Mouse (Mus musculus): ENCODE measurements at regions not wholly inside any gene's neighbourhood (a gene's known extent, or its start where the extent isn't known, plus 50 kb on each side); places are given as distances from the start of the nearest gene placed in this dataset.
"Not testable (repeated sequence)": the region's sequence is repeated elsewhere in the genome, so short reads cannot be mapped to it uniquely, and the experiment has no call there.

DNA sequence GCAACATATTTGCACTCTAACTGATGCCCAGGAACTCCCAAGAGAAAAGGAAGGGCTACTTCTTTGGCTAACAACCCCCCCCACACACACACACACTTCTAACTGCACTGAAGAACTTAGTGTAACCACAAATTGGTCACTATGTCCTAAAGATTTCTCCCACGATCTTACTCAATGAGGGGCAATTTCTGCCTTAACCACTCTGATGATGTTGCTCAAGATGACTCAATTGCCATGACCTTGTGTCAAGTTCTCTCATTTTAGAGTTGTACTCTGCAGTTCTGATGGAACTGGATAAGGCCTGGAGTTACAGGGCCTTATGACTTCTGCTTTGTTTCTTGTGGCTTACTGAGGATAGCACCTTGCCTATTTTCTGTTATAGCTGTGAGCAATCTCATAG, 81.7 kb downstream of the Sem1 start:
- 84% methylated on average over 1 of the region's 1 CpGs for WGBS
- no peak for ATAC-seq (replicated peaks; ENCODE audit: low FRiP score)
- DNase-seq (ENCODE audit: low spot score), result no peak
- no peak overlapping the region for H3K27ac ChIP-seq (ENCODE audit: low read depth, low read length)
- no peaks in the 10 kb centered on the region for H3K36me3 ChIP-seq (ENCODE audit: control insufficient read depth, insufficient read depth, low read length)
- no peak overlapping the region for H3K4me2 ChIP-seq
- no peaks in the 10 kb centered on the region for H3K9me3 ChIP-seq (ENCODE audit: control insufficient read depth, low read length)
- no peak overlapping the region for H3K9ac ChIP-seq (ENCODE audit: low read depth, low read length)
- no peaks in the 10 kb centered on the region for H3K27me3 ChIP-seq (replicated peaks; ENCODE audit: control insufficient read depth, insufficient read depth, low read length)
- H3K4me3 ChIP-seq (ENCODE audit: low read depth, low read length), result no peak overlapping the region
- no peaks in the 10 kb centered on the region for H3K4me1 ChIP-seq (replicated peaks; ENCODE audit: control insufficient read depth, insufficient read depth, low read length)

DNA sequence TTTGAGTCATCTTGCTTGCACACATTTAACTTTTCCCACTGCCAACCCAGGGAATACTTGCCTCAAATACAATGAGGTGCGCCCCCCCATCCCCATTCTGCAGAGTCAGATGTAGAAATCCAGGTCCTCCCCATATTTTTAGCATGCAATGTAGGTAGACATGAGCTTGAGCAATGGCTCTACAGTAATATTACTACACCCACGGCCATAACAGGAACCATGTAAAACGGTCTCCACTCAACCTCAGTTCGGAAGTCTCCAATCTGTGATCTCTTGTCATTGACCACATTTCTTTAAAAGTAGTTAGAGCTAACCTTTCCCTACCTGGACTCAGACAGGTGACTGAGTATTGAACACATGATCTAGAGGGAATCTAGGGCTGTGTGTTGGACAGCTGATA, 82.1 kb downstream of the Sem1 start:
- WGBS, result 85% methylated on average over 4 of the region's 4 CpGs
- ATAC-seq (replicated peaks; ENCODE audit: low FRiP score), result no peak
- Histone ChIP-seq H3K4me1 (replicated peaks; ENCODE audit: control insufficient read depth, insufficient read depth, low read length) (no peaks in the 10 kb centered on the region), H3K9ac (ENCODE audit: low read depth, low read length) (no peak overlapping the region), H3K27me3 (replicated peaks; ENCODE audit: control insufficient read depth, insufficient read depth, low read length) (no peaks in the 10 kb centered on the region), H3K4me2 (no peak overlapping the region), H3K9me3 (ENCODE audit: control insufficient read depth, low read length) (no peaks in the 10 kb centered on the region), H3K36me3 (ENCODE audit: control insufficient read depth, insufficient read depth, low read length) (no peaks in the 10 kb centered on the region), H3K27ac (ENCODE audit: low read depth, low read length) (no peak overlapping the region), H3K4me3 (ENCODE audit: low read depth, low read length) (no peak overlapping the region)
- DNase-seq (ENCODE audit: low spot score), result no peak

DNA sequence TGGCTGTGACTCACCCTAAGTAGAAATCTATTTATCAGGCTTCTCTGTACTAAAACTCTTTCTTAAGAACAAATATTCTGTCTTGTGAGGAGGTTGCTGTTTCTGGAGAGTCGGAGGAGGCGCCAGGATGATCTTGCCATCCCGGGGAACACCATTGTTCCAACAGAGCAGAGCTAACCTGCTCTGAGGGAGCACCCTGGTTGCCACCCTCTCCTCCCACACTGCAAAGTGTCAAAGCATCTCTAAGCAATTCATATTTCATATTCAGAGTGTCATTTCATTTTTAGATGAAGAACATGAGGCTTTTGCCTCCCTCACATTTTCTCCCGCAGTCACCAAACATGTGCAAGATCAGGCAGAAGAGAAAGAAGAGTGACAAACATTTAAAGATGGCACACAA, 90.3 kb downstream of the Sem1 start:
- Histone ChIP-seq H3K4me3 (ENCODE audit: low read depth, low read length) (no peak overlapping the region), H3K9me3 (ENCODE audit: control insufficient read depth, low read length) (no peaks in the 10 kb centered on the region), H3K4me2 (no peak overlapping the region), H3K4me1 (replicated peaks; ENCODE audit: control insufficient read depth, insufficient read depth, low read length) (no peaks in the 10 kb centered on the region), H3K27me3 (replicated peaks; ENCODE audit: control insufficient read depth, insufficient read depth, low read length) (no peaks in the 10 kb centered on the region), H3K27ac (ENCODE audit: low read depth, low read length) (no peak overlapping the region), H3K36me3 (ENCODE audit: control insufficient read depth, insufficient read depth, low read length) (no peaks in the 10 kb centered on the region), H3K9ac (ENCODE audit: low read depth, low read length) (no peak overlapping the region)
- ATAC-seq (replicated peaks; ENCODE audit: low FRiP score), result no peak
- WGBS, result 81% methylated on average over 4 of the region's 4 CpGs
- DNase-seq (ENCODE audit: low spot score), result no peak

DNA sequence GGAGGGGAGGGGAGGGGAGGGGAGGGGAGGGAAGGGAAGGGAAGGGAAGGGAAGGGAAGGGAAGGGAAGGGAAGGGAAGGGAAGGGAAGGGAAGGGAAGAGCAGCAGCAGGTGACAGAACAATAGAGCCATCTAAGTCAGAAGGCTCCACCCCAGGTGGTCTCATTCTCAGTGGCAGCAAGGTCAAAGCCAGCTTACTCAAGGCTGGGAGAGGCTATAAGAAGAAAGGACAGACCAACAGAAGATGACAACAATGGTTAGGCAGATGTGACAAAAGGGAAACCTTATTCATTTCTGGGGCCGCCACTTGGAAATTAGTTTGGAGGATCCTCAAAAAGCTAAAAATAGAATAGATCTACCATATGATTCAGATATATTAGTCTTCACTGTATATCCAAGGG, 96.9 kb downstream of the Sem1 start:
- H3K36me3 ChIP-seq (ENCODE audit: control insufficient read depth, insufficient read depth, low read length); H3K9ac ChIP-seq (ENCODE audit: low read depth, low read length): not testable (repeated sequence)

DNA sequence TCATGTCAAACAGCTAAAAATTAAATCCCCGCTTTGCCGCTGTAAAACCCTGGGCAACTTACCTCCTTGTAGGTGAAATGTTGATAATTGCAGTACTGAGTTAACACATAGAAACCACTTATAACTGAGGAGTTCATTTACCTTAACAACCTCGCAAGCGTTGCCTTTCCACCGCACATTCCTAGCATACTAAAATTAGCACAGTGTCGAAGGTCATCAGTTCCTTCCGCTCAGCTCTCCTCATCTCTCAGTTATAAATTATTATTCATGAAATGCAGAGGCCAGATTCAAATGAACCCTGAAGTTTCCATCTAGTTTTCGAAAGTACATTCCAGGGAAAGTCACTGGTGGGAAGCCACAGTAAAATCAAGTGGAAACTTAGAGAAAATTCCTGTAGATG, 108.1 kb downstream of the Sem1 start:
- WGBS, result 64% methylated on average over 8 of the region's 8 CpGs
- no peak for ATAC-seq (replicated peaks; ENCODE audit: low FRiP score)

More for the DNA sequence above, 96.9 kb downstream of the Sem1 start:
- not testable (repeated sequence) for H3K27ac ChIP-seq (ENCODE audit: low read depth, low read length); H3K4me2 ChIP-seq; ATAC-seq (replicated peaks; ENCODE audit: low FRiP score); H3K27me3 ChIP-seq (replicated peaks; ENCODE audit: control insufficient read depth, insufficient read depth, low read length); DNase-seq (ENCODE audit: low spot score); H3K9me3 ChIP-seq (ENCODE audit: control insufficient read depth, low read length); H3K4me1 ChIP-seq (replicated peaks; ENCODE audit: control insufficient read depth, insufficient read depth, low read length); H3K4me3 ChIP-seq (ENCODE audit: low read depth, low read length)
- WGBS, result 88% methylated on average over 1 of the region's 1 CpGs

DNA sequence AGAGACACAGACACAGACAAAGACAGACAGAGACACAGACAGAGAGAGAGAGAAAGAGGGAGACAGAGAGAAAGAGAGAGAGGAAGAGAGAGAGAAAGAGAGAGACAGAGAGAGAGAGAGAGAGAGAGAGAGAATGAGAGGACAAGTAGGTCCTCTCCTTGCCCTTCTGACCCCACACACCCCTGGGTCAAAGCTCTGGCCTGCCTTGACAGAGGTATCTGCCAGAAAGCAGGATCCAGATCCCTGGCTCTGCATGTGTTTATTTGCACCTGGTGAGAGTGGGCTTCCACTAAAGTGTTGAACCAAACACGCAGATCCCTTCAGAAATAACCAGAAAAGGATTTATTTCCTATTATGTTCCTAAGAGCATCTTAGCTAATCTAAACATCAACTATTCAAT, 110.9 kb downstream of the Sem1 start:
- no peaks in the 10 kb centered on the region for H3K4me1 ChIP-seq (replicated peaks; ENCODE audit: control insufficient read depth, insufficient read depth, low read length)
- no peak overlapping the region for H3K4me3 ChIP-seq (ENCODE audit: low read depth, low read length)
- no peak overlapping the region for H3K9ac ChIP-seq (ENCODE audit: low read depth, low read length)
- DNase-seq (ENCODE audit: low spot score), result no peak
- no peaks in the 10 kb centered on the region for H3K9me3 ChIP-seq (ENCODE audit: control insufficient read depth, low read length)
- no peak overlapping the region for H3K27ac ChIP-seq (ENCODE audit: low read depth, low read length)
- no peaks in the 10 kb centered on the region for H3K27me3 ChIP-seq (replicated peaks; ENCODE audit: control insufficient read depth, insufficient read depth, low read length)
- 33% methylated on average over 1 of the region's 1 CpGs for WGBS
- no peak overlapping the region for H3K4me2 ChIP-seq
- no peaks in the 10 kb centered on the region for H3K36me3 ChIP-seq (ENCODE audit: control insufficient read depth, insufficient read depth, low read length)
- no peak for ATAC-seq (replicated peaks; ENCODE audit: low FRiP score)

More for the DNA sequence above, 108.1 kb downstream of the Sem1 start:
- H3K27me3 ChIP-seq (replicated peaks; ENCODE audit: control insufficient read depth, insufficient read depth, low read length), result no peaks in the 10 kb centered on the region
- H3K4me1 ChIP-seq (replicated peaks; ENCODE audit: control insufficient read depth, insufficient read depth, low read length), result no peaks in the 10 kb centered on the region
- H3K9me3 ChIP-seq (ENCODE audit: control insufficient read depth, low read length), result no peaks in the 10 kb centered on the region
- no peak overlapping the region for H3K9ac ChIP-seq (ENCODE audit: low read depth, low read length)
- no peaks in the 10 kb centered on the region for H3K36me3 ChIP-seq (ENCODE audit: control insufficient read depth, insufficient read depth, low read length)
- no peak for DNase-seq (ENCODE audit: low spot score)
- no peak overlapping the region for H3K27ac ChIP-seq (ENCODE audit: low read depth, low read length)
- no peak overlapping the region for H3K4me3 ChIP-seq (ENCODE audit: low read depth, low read length)
- H3K4me2 ChIP-seq, result no peak overlapping the region

DNA sequence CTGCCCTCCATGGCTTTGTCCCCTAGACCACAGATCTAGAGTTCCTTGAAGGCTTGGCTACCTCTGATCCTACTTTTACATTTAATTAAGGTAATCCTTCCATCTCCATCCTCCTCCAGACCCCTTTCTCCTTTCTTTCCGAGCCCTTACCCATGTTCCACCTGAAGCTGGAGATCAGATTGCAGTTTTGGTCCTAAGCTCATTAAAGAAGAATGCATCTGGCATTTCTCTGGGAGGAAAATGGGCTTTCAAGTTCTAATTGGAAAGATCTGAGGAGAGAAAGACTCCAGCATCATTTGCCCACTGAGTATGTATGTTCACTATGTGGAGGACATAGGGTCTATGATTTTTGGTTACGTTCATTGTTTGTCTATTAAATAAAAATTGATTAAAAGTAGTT, 112.2 kb downstream of the Sem1 start:
- ATAC-seq (replicated peaks; ENCODE audit: low FRiP score) (no peak), DNase-seq (ENCODE audit: low spot score) (no peak)
- H3K36me3 ChIP-seq (ENCODE audit: control insufficient read depth, insufficient read depth, low read length), result no peaks in the 10 kb centered on the region
- H3K4me2 ChIP-seq, result no peak overlapping the region
- no peaks in the 10 kb centered on the region for H3K27me3 ChIP-seq (replicated peaks; ENCODE audit: control insufficient read depth, insufficient read depth, low read length)
- H3K27ac ChIP-seq (ENCODE audit: low read depth, low read length), result no peak overlapping the region
- H3K4me1 ChIP-seq (replicated peaks; ENCODE audit: control insufficient read depth, insufficient read depth, low read length), result no peaks in the 10 kb centered on the region
- H3K4me3 ChIP-seq (ENCODE audit: low read depth, low read length), result no peak overlapping the region
- no peaks in the 10 kb centered on the region for H3K9me3 ChIP-seq (ENCODE audit: control insufficient read depth, low read length)
- H3K9ac ChIP-seq (ENCODE audit: low read depth, low read length), result no peak overlapping the region
- 51% methylated on average over 2 of the region's 2 CpGs for WGBS

DNA sequence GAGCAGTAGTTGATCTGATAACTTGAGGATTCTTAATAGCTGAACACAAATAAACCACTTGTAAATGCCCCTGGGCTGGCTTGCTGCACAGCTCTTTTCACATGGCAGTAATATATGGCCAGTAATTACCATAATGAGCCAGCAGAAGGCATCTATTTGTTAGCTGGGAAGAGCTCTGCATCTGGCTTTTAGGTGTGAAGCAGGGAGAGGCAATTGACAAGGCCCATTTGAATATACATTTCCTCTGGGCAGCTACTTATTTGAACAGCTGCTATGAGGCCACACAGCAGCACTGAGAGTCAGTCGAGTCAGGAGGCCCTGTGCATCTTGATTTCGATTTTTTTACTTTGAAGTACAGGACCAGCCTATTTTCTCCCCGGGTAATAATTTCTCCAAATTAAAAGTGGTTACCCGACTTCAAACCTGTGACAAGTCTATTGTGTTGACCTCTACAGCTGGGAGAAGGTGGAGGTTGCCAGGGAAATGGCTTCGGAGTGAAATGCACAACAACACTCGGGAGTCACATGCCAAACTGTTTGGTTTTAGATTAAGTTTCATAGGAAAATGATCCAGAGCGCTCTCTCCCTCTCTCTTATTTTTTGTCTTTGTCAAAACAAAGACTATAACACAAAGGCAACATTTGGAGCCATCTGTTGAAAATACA, 114.5 kb downstream of the Sem1 start:
- no peak overlapping the region for H3K9ac ChIP-seq (ENCODE audit: low read depth, low read length)
- H3K9me3 ChIP-seq (ENCODE audit: control insufficient read depth, low read length), result no peaks in the 10 kb centered on the region
- H3K4me2 ChIP-seq, result no peak overlapping the region
- DNase-seq (ENCODE audit: low spot score) (no peak), ATAC-seq (replicated peaks; ENCODE audit: low FRiP score) (no peak)
- 36% methylated on average over 7 of the region's 7 CpGs for WGBS
- no peaks in the 10 kb centered on the region for H3K4me1 ChIP-seq (replicated peaks; ENCODE audit: control insufficient read depth, insufficient read depth, low read length)
- H3K4me3 ChIP-seq (ENCODE audit: low read depth, low read length), result no peak overlapping the region
- H3K27ac ChIP-seq (ENCODE audit: low read depth, low read length), result no peak overlapping the region
- no peaks in the 10 kb centered on the region for H3K27me3 ChIP-seq (replicated peaks; ENCODE audit: control insufficient read depth, insufficient read depth, low read length)
- no peaks in the 10 kb centered on the region for H3K36me3 ChIP-seq (ENCODE audit: control insufficient read depth, insufficient read depth, low read length)

DNA sequence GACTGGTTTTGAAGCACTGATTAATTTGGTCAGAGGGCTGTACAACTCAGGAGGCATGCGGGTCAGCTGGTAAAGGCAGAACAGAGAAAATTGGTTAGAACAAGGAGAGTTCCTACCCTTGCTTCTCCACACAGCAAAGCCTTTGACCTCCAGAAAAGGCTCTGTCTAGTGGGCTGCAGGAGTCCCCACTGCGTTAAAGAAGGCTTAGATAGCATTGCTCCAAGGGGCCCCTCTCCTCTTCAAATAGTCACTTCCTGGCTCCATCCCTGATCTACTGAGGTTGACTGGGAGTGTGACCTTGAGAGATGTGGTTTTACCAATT, 118.6 kb downstream of the Sem1 start:
- 30% methylated on average over 2 of the region's 2 CpGs for WGBS
- no peak overlapping the region for H3K4me2 ChIP-seq
- H3K36me3 ChIP-seq (ENCODE audit: control insufficient read depth, insufficient read depth, low read length), result no peaks in the 10 kb centered on the region
- no peak overlapping the region for H3K27ac ChIP-seq (ENCODE audit: low read depth, low read length)
- no peaks in the 10 kb centered on the region for H3K27me3 ChIP-seq (replicated peaks; ENCODE audit: control insufficient read depth, insufficient read depth, low read length)
- ATAC-seq (replicated peaks; ENCODE audit: low FRiP score) (no peak), DNase-seq (ENCODE audit: low spot score) (no peak)
- no peak overlapping the region for H3K4me3 ChIP-seq (ENCODE audit: low read depth, low read length)
- H3K9me3 ChIP-seq (ENCODE audit: control insufficient read depth, low read length), result no peaks in the 10 kb centered on the region
- H3K4me1 ChIP-seq (replicated peaks; ENCODE audit: control insufficient read depth, insufficient read depth, low read length), result no peaks in the 10 kb centered on the region
- H3K9ac ChIP-seq (ENCODE audit: low read depth, low read length), result no peak overlapping the region

Measured in liver, embryonic 11.5 days (tissue).